Mouse (Mus musculus) MEL (cell line): ENCODE measurements around the gene Slc41a1. TPM values are rescaled to one million over a fixed set of nuclear protein-coding genes. Genes with fewer than 3 reads are reported as not detected.
A peak's percentile ranks its signal among the peaks of the same experiment; 100 is the strongest.

Experiments
- DNase-seq: peaks from one replicate; pipeline ENCODE4 v3.0.0; 2011; ENCODE audit warnings: low read depth, low spot score
- H3K27ac ChIP-seq: 2 replicates; pipeline ENCODE4 v1.5.1; 2012; ENCODE audit warnings: low read depth, mild to moderate bottlenecking, control low read depth, low read length, moderate library complexity; ENCODE audit not compliant: control insufficient read depth
- H3K27me3 ChIP-seq, 2 experiments: fragments of 150-350 bp in 1 of 2; sonication (generic) in 1 of 2; 2 replicates each; pipeline ENCODE4 v1.6.1; 2012; ENCODE audit warnings: low read length in 2 of 2, mild to moderate bottlenecking in 2 of 2, improper control_type of control experiment in 1 of 2, moderate library complexity in 1 of 2; ENCODE audit not compliant: insufficient read depth in 2 of 2, control insufficient read depth in 1 of 2
- H3K36me3 ChIP-seq, 2 experiments: 2 replicates each; pipeline ENCODE4 v1.6.1; 2012 to 2014; ENCODE audit warnings: low read length in 2 of 2, improper control_type of control experiment in 1 of 2, inconsistent platforms in 1 of 2, mild to moderate bottlenecking in 1 of 2; ENCODE audit not compliant: insufficient read depth in 2 of 2, control insufficient read depth in 1 of 2
- H3K4me1 ChIP-seq, 2 experiments: fragments of 150-350 bp in 1 of 2; sonication (generic) in 1 of 2; 2 replicates each; pipeline ENCODE4 v1.6.1; 2012; ENCODE audit warnings: low read length in 2 of 2, improper control_type of control experiment in 1 of 2, mild to moderate bottlenecking in 1 of 2; ENCODE audit not compliant: insufficient read depth in 2 of 2, control insufficient read depth in 1 of 2
- H3K4me3 ChIP-seq, 2 experiments: fragments of 150-350 bp in 1 of 2; sonication (generic) in 1 of 2; 2 replicates each; pipeline ENCODE4 v1.5.1; 2012; ENCODE audit warnings: low read depth in 2 of 2, low read length in 2 of 2, mild to moderate bottlenecking in 2 of 2, moderate library complexity in 2 of 2, control low read depth in 1 of 2, improper control_type of control experiment in 1 of 2; ENCODE audit not compliant: control insufficient read depth in 1 of 2, insufficient read depth in 1 of 2
- H3K79me2 ChIP-seq: 2 replicates; pipeline ENCODE4 v1.6.1; 2012; ENCODE audit warnings: mild to moderate bottlenecking, low read length, moderate library complexity; ENCODE audit not compliant: control insufficient read depth, poor library complexity, insufficient read depth
- H3K9ac ChIP-seq: 2 replicates; pipeline ENCODE4 v1.6.1; 2012; ENCODE audit warnings: low read depth, mild to moderate bottlenecking, control low read depth, low read length, moderate library complexity; ENCODE audit not compliant: control insufficient read depth, poor library complexity, severe bottlenecking
- H3K9me3 ChIP-seq: fragments of 150-350 bp; sonication (generic); replicated peaks from 2 replicates; pipeline ENCODE4 v1.6.1; 2012; ENCODE audit warnings: mild to moderate bottlenecking, low read length, improper control_type of control experiment, moderate library complexity; ENCODE audit not compliant: insufficient read depth
- BHLHE40 ChIP-seq: IDR thresholded peaks from 2 replicates; pipeline ENCODE4 v1.6.1; 2012; ENCODE audit warnings: low read depth, mild to moderate bottlenecking, inconsistent platforms, low read length, improper control_type of control experiment, borderline replicate concordance
- CHD1 ChIP-seq: IDR thresholded peaks from 2 replicates; pipeline ENCODE4 v1.6.1; 2012; ENCODE audit warnings: low read depth, mild to moderate bottlenecking, inconsistent platforms, low read length, improper control_type of control experiment
- CHD2 ChIP-seq: IDR thresholded peaks from 2 replicates; pipeline ENCODE4 v1.6.1; 2011; ENCODE audit warnings: low read length, improper control_type of control experiment
- E2F4 ChIP-seq: IDR thresholded peaks from 2 replicates; pipeline ENCODE4 v1.6.1; 2011; ENCODE audit warnings: low read depth, low read length, improper control_type of control experiment, borderline replicate concordance
- EP300 ChIP-seq, 2 experiments: IDR thresholded peaks; 2 replicates each; pipeline ENCODE4 v1.6.1; 2011; ENCODE audit warnings: improper control_type of control experiment in 2 of 2, low read length in 2 of 2, low read depth in 1 of 2, mild to moderate bottlenecking in 1 of 2
- GABPA ChIP-seq: IDR thresholded peaks from 2 replicates; pipeline ENCODE4 v1.6.1; 2012; ENCODE audit warnings: low read depth, mild to moderate bottlenecking, inconsistent platforms, low read length, improper control_type of control experiment, moderate library complexity
- GATA1 ChIP-seq: IDR thresholded peaks from 2 replicates; pipeline ENCODE4 v1.6.1; 2011; ENCODE audit warnings: low read depth, low read length, improper control_type of control experiment
- MAFK ChIP-seq: IDR thresholded peaks from 2 replicates; pipeline ENCODE4 v1.6.1; 2011; ENCODE audit warnings: low read depth, mild to moderate bottlenecking, low read length, improper control_type of control experiment, borderline replicate concordance
- MAZ ChIP-seq: IDR thresholded peaks from 2 replicates; pipeline ENCODE4 v1.6.1; 2012; ENCODE audit warnings: low read depth, mild to moderate bottlenecking, inconsistent platforms, low read length, improper control_type of control experiment
- MEF2A ChIP-seq: IDR thresholded peaks from 2 replicates; pipeline ENCODE4 v1.6.1; 2014; ENCODE audit warnings: low read depth, mild to moderate bottlenecking, inconsistent platforms, low read length, improper control_type of control experiment; ENCODE audit not compliant: poor library complexity, insufficient replicate concordance, severe bottlenecking; ENCODE audit errors: extremely low read depth
- MXI1 ChIP-seq: IDR thresholded peaks from 2 replicates; pipeline ENCODE4 v1.6.1; 2011; ENCODE audit warnings: mild to moderate bottlenecking, low read depth, low read length, improper control_type of control experiment
- POLR2A ChIP-seq, 2 experiments: IDR thresholded peaks; 2 replicates each; pipeline ENCODE4 v1.6.1; 2011 to 2012; ENCODE audit warnings: low read length in 2 of 2, mild to moderate bottlenecking in 2 of 2, control low read depth in 1 of 2, improper control_type of control experiment in 1 of 2, low read depth in 1 of 2, moderate library complexity in 1 of 2; ENCODE audit not compliant: control insufficient read depth in 1 of 2, insufficient read depth in 1 of 2, poor library complexity in 1 of 2
- POLR2AphosphoS2 ChIP-seq: IDR thresholded peaks from 2 replicates; pipeline ENCODE4 v1.6.1; 2011; ENCODE audit warnings: low read length, improper control_type of control experiment
- RAD21 ChIP-seq: IDR thresholded peaks from 2 replicates; pipeline ENCODE4 v1.6.1; 2011; ENCODE audit warnings: mild to moderate bottlenecking, low read depth, low read length, improper control_type of control experiment
- SIN3A ChIP-seq: IDR thresholded peaks from 2 replicates; pipeline ENCODE4 v1.6.1; 2012; ENCODE audit warnings: low read length, improper control_type of control experiment, inconsistent platforms
- TBP ChIP-seq: IDR thresholded peaks from 2 replicates; pipeline ENCODE4 v1.8.0; 2011; ENCODE audit warnings: low read depth, low read length, improper control_type of control experiment
- UBTF ChIP-seq: IDR thresholded peaks from 2 replicates; pipeline ENCODE4 v1.6.1; 2012; ENCODE audit warnings: low read depth, mild to moderate bottlenecking, inconsistent platforms, low read length, improper control_type of control experiment, moderate library complexity, borderline replicate concordance; ENCODE audit not compliant: insufficient read depth
- ZMIZ1 ChIP-seq: IDR thresholded peaks from 2 replicates; pipeline ENCODE4 v1.6.1; 2012; ENCODE audit warnings: low read depth, mild to moderate bottlenecking, inconsistent platforms, low read length, improper control_type of control experiment, moderate library complexity
- ZNF384 ChIP-seq: IDR thresholded peaks from 2 replicates; pipeline ENCODE4 v1.6.1; 2012; ENCODE audit warnings: low read depth, mild to moderate bottlenecking, inconsistent platforms, low read length, improper control_type of control experiment
- polyA plus RNA-seq, 2 experiments: library from polyadenylated mRNA; stranded (reverse) in 1 of 2; unstranded in 1 of 2; fragments of >175 nt in 1 of 2; fragments of >200 nt in 1 of 2; gene quantifications; 2 replicates each; pipeline versions ENCODE4 v1.2.1 to v1.2.4; 2012; ENCODE audit warnings: low replicate concordance in 2 of 2, low read depth in 1 of 2; ENCODE audit not compliant: insufficient read length in 2 of 2, insufficient read depth in 1 of 2, missing spikeins in 1 of 2
- total RNA-seq: library from RNA; depleted of rRNA; stranded (reverse); fragments of 300-350 nt; gene quantifications from 2 replicates; pipeline ENCODE4 v1.2.3, GENCODE M21; 2012

Gene Slc41a1
- total and polyA plus RNA-seq, 3 experiments = 3.4 to 8.3 TPM; not detected in 1

- TF ChIP-seq EP300 (IDR thresholded peaks at IDR 0.05; ENCODE audit: low read depth in 1 of 2, low read length in 2 of 2) (no peak), POLR2A (IDR thresholded peaks at IDR 0.05; ENCODE audit: control insufficient read depth in 1 of 2, insufficient read depth in 1 of 2, low read depth in 1 of 2, low read length in 2 of 2, poor library complexity in 1 of 2) (peak; percentile 67 to 84), MXI1 (peak; percentile 64), MEF2A (no peak), UBTF (no peak), MAFK (no peak), RAD21 (no peak), ZMIZ1 (no peak; the same call in 1 of the 2 replicates)
These were observed 530 bp downstream of the Slc41a1 start (continued) for GRCm38 (mm10) chr1:131827787-131828258.

GRCm38 (mm10) chr1:131828297-131829126 is 1.2 kb downstream of the Slc41a1 start:
- peaks cover 4 to 12% of the 10 kb centered on the region in 2 experiments; a peak in 3 of 4 replicates for H3K4me1 ChIP-seq
- peak overlapping the region; percentile 88 for H3K9ac ChIP-seq
- TF ChIP-seq MXI1 (peak; percentile 19), SIN3A (peak; percentile 36; the same call in 1 of the 2 replicates), ZNF384 (peak; percentile 54), MAZ (no peak)
- H3K79me2 ChIP-seq = peaks cover 1% of the 10 kb centered on the region; the same call in 1 of the 2 replicates
- H3K4me3 ChIP-seq = peak overlapping the region; percentile 86 to 87
- H3K36me3 ChIP-seq = peaks cover 0 to 6% of the 10 kb centered on the region in 2 experiments; a peak in 2 of 4 replicates
- H3K27ac ChIP-seq = peak overlapping the region; percentile 48; the same call in 1 of the 2 replicates
- peak; percentile 67 for DNase-seq
- peaks cover 5 to 6% of the 10 kb centered on the region in 2 experiments for H3K27me3 ChIP-seq
- no peaks in the 10 kb centered on the region for H3K9me3 ChIP-seq

GRCm38 (mm10) chr1:131829279-131829678 is 2.0 kb downstream of the Slc41a1 start:
- H3K27me3 ChIP-seq = peaks cover 3 to 4% of the 10 kb centered on the region in 2 experiments; a peak in 2 of 4 replicates
- H3K9ac ChIP-seq = peak overlapping the region; percentile 88
- no peak overlapping the region for H3K27ac ChIP-seq
- H3K36me3 ChIP-seq = peaks cover 0 to 6% of the 10 kb centered on the region in 2 experiments; a peak in 2 of 4 replicates
- no peaks in the 10 kb centered on the region for H3K9me3 ChIP-seq
- H3K4me3 ChIP-seq = peak overlapping the region; percentile 86 to 87
- H3K4me1 ChIP-seq = peaks cover 4 to 12% of the 10 kb centered on the region in 2 experiments; a peak in 3 of 4 replicates
- peaks cover 1% of the 10 kb centered on the region; the same call in 1 of the 2 replicates for H3K79me2 ChIP-seq
- no peak for TF ChIP-seq TBP
- TF ChIP-seq GABPA = no peak
- TF ChIP-seq ZMIZ1 = no peak
- no peak for TF ChIP-seq CHD2
- TF ChIP-seq GATA1 = no peak
- TF ChIP-seq CHD1 = no peak
- TF ChIP-seq MAZ = no peak
- no peak for TF ChIP-seq BHLHE40
- no peak for TF ChIP-seq POLR2AphosphoS2
- TF ChIP-seq E2F4 = no peak
- TF ChIP-seq, all 39 proteins: peak for 0
- DNase-seq = peak; percentile 27
